10 mouse cellular contexts compared by ENCODE assay signal in genomic region chr6:115901489-115901931, GRCm38 (mm10). TPM values are rescaled to one million over a fixed set of nuclear protein-coding genes. Genes with fewer than 3 reads are reported as not detected.
DNase-seq lines count a peak whose midpoint lies in the region; ATAC-seq and TF ChIP-seq lines count a peak whose summit lies in the region.
"Had no signal": no experiment of that assay in that cellular context is flagged by ENCODE, and none has a peak within 500 bp of the region (broad histone marks: within the 10 kb centered on the region; RNA-seq: fewer than 3 reads in every experiment).

No protein-coding gene starts in this region.

- H3K4me1 ChIP-seq in stomach, embryonic 14.5 days (ENCODE audit: control insufficient read depth, insufficient read depth, low read length): no peaks in the 10 kb centered on the region
- H3K4me1 ChIP-seq in stomach, postnatal 0 days (replicated peaks; ENCODE audit: control insufficient read depth, insufficient read depth): 0 out of 2 replicates have a peak, but pooled peaks cover 3% of the 10 kb centered on the region
- no peaks in the 10 kb centered on the region for H3K4me1 ChIP-seq in hindbrain, postnatal 0 days (ENCODE audit: insufficient read depth, low read length)

- H3ac ChIP-seq in myocyte (ENCODE audit: control insufficient read depth, insufficient read length): no peak overlapping the region

- peak; percentile 39 to 48 for DNase-seq in cerebellum, adult 18-20 months
- DNase-seq in cerebellum, postnatal 14 days: no peak
- no peak for DNase-seq in stomach, postnatal 0 days (ENCODE audit: low spot score)
- peak; percentile 63 for DNase-seq in hindbrain, postnatal 0 days (ENCODE audit: low spot score)
- no peak for DNase-seq in ovary, adult 18-20 months (ENCODE audit: low spot score)
- no peak for DNase-seq in right cerebral cortex, adult 2 months (ENCODE audit: low spot score in 2 of 2)

- TF ChIP-seq POLR2A in myocyte (IDR thresholded peaks at IDR 0.05; ENCODE audit: insufficient read length, low read depth): no peak

- peak overlapping the region; percentile 45; the same call in 1 of the 2 replicates for H3K27ac ChIP-seq in stomach, embryonic 14.5 days (ENCODE audit: low read length)
- no peak overlapping the region; the same call in 1 of the 2 replicates for H3K27ac ChIP-seq in stomach, postnatal 0 days (replicated peaks)
- no peak overlapping the region for H3K27ac ChIP-seq in hindbrain, postnatal 0 days
- H3K27ac ChIP-seq: embryonic facial prominence, embryonic 12.5 days had no signal

- no peaks in the 10 kb centered on the region for H3K79me2 ChIP-seq in myocyte (ENCODE audit: control insufficient read depth, insufficient read depth)

- WGBS in stomach, embryonic 14.5 days: 83% methylated on average over 8 of the region's 8 CpGs
- 56% methylated on average over 8 of the region's 8 CpGs for WGBS in stomach, postnatal 0 days
- 69% methylated on average over 8 of the region's 8 CpGs for WGBS in hindbrain, postnatal 0 days

- H3K4me2 ChIP-seq in stomach, embryonic 14.5 days (replicated peaks; ENCODE audit: low read depth, low read length): no peak overlapping the region
- H3K4me2 ChIP-seq in stomach, postnatal 0 days (replicated peaks; ENCODE audit: low read depth): no peak overlapping the region
- H3K4me2 ChIP-seq in hindbrain, postnatal 0 days (ENCODE audit: low read depth, low read length): no peak overlapping the region
- H3K4me2 ChIP-seq in myocyte (ENCODE audit: low read depth): peak overlapping the region; percentile 51
- H3K4me2 ChIP-seq: embryonic facial prominence, embryonic 12.5 days had no signal

- peaks cover 3% of the 10 kb centered on the region for H3K36me3 ChIP-seq in stomach, embryonic 14.5 days (ENCODE audit: control insufficient read depth, insufficient read depth, low read length)
- no peaks in the 10 kb centered on the region for H3K36me3 ChIP-seq in stomach, postnatal 0 days (ENCODE audit: control insufficient read depth, insufficient read depth, low read length)
- peaks cover 5% of the 10 kb centered on the region; the same call in 1 of the 2 replicates for H3K36me3 ChIP-seq in hindbrain, postnatal 0 days (ENCODE audit: insufficient read depth, low read length)
- H3K36me3 ChIP-seq in myocyte (ENCODE audit: control insufficient read depth, insufficient read depth): no peaks in the 10 kb centered on the region

- no peak for ATAC-seq in stomach, embryonic 14.5 days (ENCODE audit: insufficient number of reproducible peaks, insufficient read depth, low FRiP score, low read depth)
- no peak for ATAC-seq in stomach, postnatal 0 days (ENCODE audit: low FRiP score, low TSS enrichment)
- ATAC-seq in hindbrain, postnatal 0 days: 0 out of 2 replicates have a peak, but pooled peaks have one; percentile 47

- TF ChIP-seq CTCF in stomach, postnatal 0 days (IDR thresholded peaks at IDR 0.05; ENCODE audit: low read depth): no peak
- no peak for TF ChIP-seq CTCF in hindbrain, postnatal 0 days (IDR thresholded peaks at IDR 0.05; ENCODE audit: low read depth)

- no peak for TF ChIP-seq EP300 in stomach, postnatal 0 days (optimal IDR thresholded peaks at IDR 0.05)

- H3K4me3 ChIP-seq in stomach, embryonic 14.5 days (ENCODE audit: low read depth, low read length): no peak overlapping the region
- no peak overlapping the region for H3K4me3 ChIP-seq in stomach, postnatal 0 days (ENCODE audit: low read depth, low read length)
- no peak overlapping the region for H3K4me3 ChIP-seq in hindbrain, postnatal 0 days (ENCODE audit: low read length)
- H3K4me3 ChIP-seq in myocyte: no peak overlapping the region
- H3K4me3 ChIP-seq: embryonic facial prominence, embryonic 12.5 days had no signal

- no peak overlapping the region for H3K9ac ChIP-seq in stomach, embryonic 14.5 days (replicated peaks; ENCODE audit: low read depth, low read length)
- no peak overlapping the region for H3K9ac ChIP-seq in stomach, postnatal 0 days (ENCODE audit: low read length)
- H3K9ac ChIP-seq in hindbrain, postnatal 0 days (replicated peaks; ENCODE audit: low read length): no peak overlapping the region
- H3K9ac ChIP-seq: embryonic facial prominence, embryonic 12.5 days had no signal

- no peaks in the 10 kb centered on the region for H3K9me3 ChIP-seq in stomach, embryonic 14.5 days (ENCODE audit: control insufficient read depth, low read depth, low read length)
- H3K9me3 ChIP-seq in stomach, postnatal 0 days (ENCODE audit: control insufficient read depth, low read length): no peaks in the 10 kb centered on the region
- no peaks in the 10 kb centered on the region for H3K9me3 ChIP-seq in hindbrain, postnatal 0 days (ENCODE audit: low read length)
- H3K9me3 ChIP-seq: embryonic facial prominence, embryonic 12.5 days had no signal

- H3K27me3 ChIP-seq in stomach, embryonic 14.5 days (ENCODE audit: control insufficient read depth, insufficient read depth, low read length): no peaks in the 10 kb centered on the region
- H3K27me3 ChIP-seq in stomach, postnatal 0 days (ENCODE audit: control insufficient read depth, insufficient read depth, low read length): no peaks in the 10 kb centered on the region
- H3K27me3 ChIP-seq in hindbrain, postnatal 0 days (ENCODE audit: insufficient read depth, low read length): no peaks in the 10 kb centered on the region
- no peaks in the 10 kb centered on the region for H3K27me3 ChIP-seq in myocyte (ENCODE audit: control insufficient read depth, insufficient read depth, insufficient read length)
- H3K27me3 ChIP-seq: embryonic facial prominence, embryonic 12.5 days had no signal

TF ChIP-seq in myocyte, 11 proteins besides CTCF, POLR2A, EP300 and RAD21:
- TF ChIP-seq MAX (IDR thresholded peaks at IDR 0.05; ENCODE audit: low read depth): no peak
- TF ChIP-seq MYOG (IDR thresholded peaks at IDR 0.05; ENCODE audit: control insufficient read depth in 1 of 3, insufficient read depth in 1 of 3, insufficient read length in 2 of 3, low read depth in 2 of 3): no peak
- TF ChIP-seq TCF12 (IDR thresholded peaks at IDR 0.05; ENCODE audit: insufficient read depth, poor library complexity, severe bottlenecking): no peak
- TF ChIP-seq MYOD1 (IDR thresholded peaks at IDR 0.05; ENCODE audit: control insufficient read depth in 1 of 3, insufficient read length in 2 of 3, low read depth in 2 of 3): no peak
- no peak for TF ChIP-seq CEBPB (IDR thresholded peaks at IDR 0.05; ENCODE audit: insufficient read depth, poor library complexity, severe bottlenecking)
- no peak for TF ChIP-seq SRF (IDR thresholded peaks at IDR 0.05; ENCODE audit: control insufficient read depth, insufficient read length, low read depth)
- TF ChIP-seq TCF3 (IDR thresholded peaks at IDR 0.05; ENCODE audit: insufficient read length, low read depth): no peak
- no peak for TF ChIP-seq E2F4 (IDR thresholded peaks at IDR 0.05; ENCODE audit: insufficient read depth)
- no peak for TF ChIP-seq USF1 (IDR thresholded peaks at IDR 0.05; ENCODE audit: low read depth)
- no peak for TF ChIP-seq REST (IDR thresholded peaks at IDR 0.05; ENCODE audit: insufficient read depth, insufficient read length)
- no peak for TF ChIP-seq POLR2AphosphoS2 (IDR thresholded peaks at IDR 0.05; ENCODE audit: insufficient read length, low read depth)

RNA-seq across cellular contexts. Expression of gene Rho, which starts 30.0 kb away (rescaled TPM):
- 0.25 TPM in 1 of 2 replicates, not detected in the other for polyA plus RNA-seq in stomach, embryonic 14.5 days (2014; fragmentation: Nextera tagmentation; extraction: Ambion mirVana)
- 0.10 TPM in 2 replicates for polyA plus RNA-seq in stomach, postnatal 0 days (2015; fragmentation: Nextera tagmentation; extraction: Ambion mirVana)
- 0.37 and 1.1 TPM in 2 replicates for total RNA-seq in hindbrain, postnatal 0 days (2014; rRNA removed)
- polyA plus RNA-seq in hindbrain, postnatal 0 days (2015; fragmentation: Nextera tagmentation; extraction: Ambion mirVana): 0.08 and 0.09 TPM in 2 replicates
- polyA plus RNA-seq in myocyte (2012; fragmentation: generic; extraction: Trizol): 0.19 TPM
- polyA plus RNA-seq: neural tube, embryonic 11.5 days had no signal

RNA-seq across cellular contexts. Expression of gene H1foo, which starts 43.2 kb away (rescaled TPM):
- polyA plus RNA-seq in stomach, embryonic 14.5 days (2014; fragmentation: Nextera tagmentation; extraction: Ambion mirVana): not detected in 2 replicates
- not detected in 2 replicates for polyA plus RNA-seq in stomach, postnatal 0 days (2015; fragmentation: Nextera tagmentation; extraction: Ambion mirVana)
- 1.0 TPM in 1 of 2 replicates, not detected in the other for total RNA-seq in hindbrain, postnatal 0 days (2014; rRNA removed)
- polyA plus RNA-seq in hindbrain, postnatal 0 days (2015; fragmentation: Nextera tagmentation; extraction: Ambion mirVana): not detected in 2 replicates
- not detected for polyA plus RNA-seq in myocyte (2012; fragmentation: generic; extraction: Trizol)
- polyA plus RNA-seq: embryonic facial prominence, embryonic 12.5 days; neural tube, embryonic 11.5 days had no signal

RNA-seq across cellular contexts. Expression of gene Ift122, which starts 48.2 kb away (rescaled TPM):
- polyA plus RNA-seq in stomach, embryonic 14.5 days (2014; fragmentation: Nextera tagmentation; extraction: Ambion mirVana): 22.2 and 23.9 TPM in 2 replicates
- 4.9 and 5.3 TPM in 2 replicates for polyA plus RNA-seq in stomach, postnatal 0 days (2015; fragmentation: Nextera tagmentation; extraction: Ambion mirVana)
- total RNA-seq in hindbrain, postnatal 0 days (2014; rRNA removed): 29.3 and 29.4 TPM in 2 replicates
- 19.2 and 19.7 TPM in 2 replicates for polyA plus RNA-seq in hindbrain, postnatal 0 days (2015; fragmentation: Nextera tagmentation; extraction: Ambion mirVana)
- polyA plus RNA-seq in myocyte (2012; fragmentation: generic; extraction: Trizol): 21.4 TPM

RNA-seq across cellular contexts. Expression of gene Mbd4, which starts 48.3 kb away (rescaled TPM):
- 16.4 and 20.6 TPM in 2 replicates for polyA plus RNA-seq in stomach, embryonic 14.5 days (2014; fragmentation: Nextera tagmentation; extraction: Ambion mirVana)
- polyA plus RNA-seq in stomach, postnatal 0 days (2015; fragmentation: Nextera tagmentation; extraction: Ambion mirVana): 4.1 and 4.8 TPM in 2 replicates
- 2.9 and 3.8 TPM in 2 replicates for total RNA-seq in hindbrain, postnatal 0 days (2014; rRNA removed)
- 5.6 and 6.5 TPM in 2 replicates for polyA plus RNA-seq in hindbrain, postnatal 0 days (2015; fragmentation: Nextera tagmentation; extraction: Ambion mirVana)
- polyA plus RNA-seq in myocyte (2012; fragmentation: generic; extraction: Trizol): 0.56 TPM

Comparison
In these comparisons a context has a peak if more than half of its experiments do, and no peak if none do; other contexts are left out.
1. DNase-seq: peak in cerebellum, adult 18-20 months (2 of 2) and hindbrain, postnatal 0 days (single experiment); none in cerebellum, postnatal 14 days (0 of 2), stomach, postnatal 0 days (single experiment), ovary, adult 18-20 months (single experiment) and right cerebral cortex, adult 2 months (0 of 2).